Mouse (Mus musculus) hindbrain, postnatal 0 days (tissue): ENCODE measurements around the gene Lingo2. TPM values are rescaled to one million over a fixed set of nuclear protein-coding genes. Genes with fewer than 3 reads are reported as not detected.
A peak's percentile ranks its signal among the peaks of the same experiment; 100 is the strongest.

Source experiments
- ATAC-seq: fragments of 200-750 bp; cut with Nextera tagmentation; 2 replicates; pipeline ENCODE4 v1.8.0; 2017; ENCODE audit warnings: mild to moderate bottlenecking, moderate TSS enrichment, moderate library complexity
- DNase-seq: peaks from one replicate; pipeline ENCODE4 v3.0.0-alpha.2; 2015; ENCODE audit warnings: low spot score
- H3K27ac ChIP-seq: fragments of 300-500 bp; sonication (generic); 2 replicates; pipeline ENCODE4 v1.5.1; 2014; ENCODE audit warnings: mild to moderate bottlenecking
- H3K27me3 ChIP-seq: fragments of 300-500 bp; sonication (generic); 2 replicates; pipeline ENCODE4 v1.6.1; 2014; ENCODE audit warnings: low read length, mixed read lengths; ENCODE audit not compliant: insufficient read depth
- H3K36me3 ChIP-seq: fragments of 300-500 bp; sonication (generic); 2 replicates; pipeline ENCODE4 v1.6.1; 2014; ENCODE audit warnings: low read length, mixed read lengths; ENCODE audit not compliant: insufficient read depth
- H3K4me1 ChIP-seq: fragments of 300-500 bp; sonication (generic); 2 replicates; pipeline ENCODE4 v1.6.1; 2014; ENCODE audit warnings: antibody characterized with exemption, low read length, mixed read lengths; ENCODE audit not compliant: insufficient read depth
- H3K4me2 ChIP-seq: fragments of 300-500 bp; sonication (generic); 2 replicates; pipeline ENCODE4 v1.6.1; 2014; ENCODE audit warnings: low read depth, mild to moderate bottlenecking, low read length, moderate library complexity, mixed read lengths
- H3K4me3 ChIP-seq: fragments of 300-500 bp; sonication (generic); 2 replicates; pipeline ENCODE4 v1.5.1; 2014; ENCODE audit warnings: low read length
- H3K9ac ChIP-seq: fragments of 300-500 bp; sonication (generic); replicated peaks from 2 replicates; pipeline ENCODE4 v1.6.1; 2014; ENCODE audit warnings: mild to moderate bottlenecking, low read length, moderate library complexity, mixed read lengths
- H3K9me3 ChIP-seq: fragments of 300-500 bp; sonication (generic); 2 replicates; pipeline ENCODE4 v1.6.1; 2016; ENCODE audit warnings: low read length, mixed read lengths
- CTCF ChIP-seq: IDR thresholded peaks from 2 replicates; pipeline ENCODE4 v1.5.1; 2016; ENCODE audit warnings: antibody characterized with exemption, control low read depth, low read depth
- WGBS: fragments of 180-500 bp; shearing (Covaris S2); extraction: QIAGEN DNeasy Blood & Tissue Kit; methylation state at CpG from one replicate; pipeline ENCODE4 v1.1.7; 2014; 5-methylcytosine and 5-hydroxymethylcytosine counted together
- polyA plus RNA-seq: library from polyadenylated mRNA; unstranded; fragments of >200 nt; fragmentation: Nextera tagmentation; extraction: Ambion mirVana; gene quantifications from 2 replicates; pipeline ENCODE4 v1.2.1, GENCODE M21; 2015
- total RNA-seq: library from RNA; depleted of rRNA; stranded (reverse); fragments of >200 nt; gene quantifications from 2 replicates; pipeline ENCODE4 v1.2.3, GENCODE M21; 2014

The Lingo2 gene
- total and polyA plus RNA-seq, 2 experiments from 2014 or later: 38.4 to 42.8 TPM

GRCm38 (mm10) chr4:36890810-36891209, 60.7 kb downstream of the Lingo2 start:
- ATAC-seq (no peak), DNase-seq (no peak)
- Histone ChIP-seq H3K36me3 (no peaks in the 10 kb centered on the region), H3K4me1 (no peaks in the 10 kb centered on the region), H3K9ac (no peak overlapping the region), H3K4me2 (no peak overlapping the region), H3K4me3 (no peak overlapping the region), H3K27ac (no peak overlapping the region), H3K27me3 (no peaks in the 10 kb centered on the region), H3K9me3 (no peaks in the 10 kb centered on the region)
- WGBS: 90% methylated on average over 1 of the region's 1 CpGs
- no peak for TF ChIP-seq CTCF

GRCm38 (mm10) chr4:36890365-36890764, 61.2 kb downstream of the Lingo2 start:
- WGBS: 89% methylated on average over 3 of the region's 3 CpGs
- no peaks in the 10 kb centered on the region for H3K9me3 ChIP-seq
- no peak for ATAC-seq
- no peaks in the 10 kb centered on the region for H3K4me1 ChIP-seq
- H3K4me2 ChIP-seq: no peak overlapping the region
- H3K27me3 ChIP-seq: no peaks in the 10 kb centered on the region
- H3K4me3 ChIP-seq: no peak overlapping the region
- H3K27ac ChIP-seq: no peak overlapping the region
- no peaks in the 10 kb centered on the region for H3K36me3 ChIP-seq
- no peak overlapping the region for H3K9ac ChIP-seq
- DNase-seq: no peak
- no peak for TF ChIP-seq CTCF

- DNase-seq (no peak), ATAC-seq (no peak)
- no peak for TF ChIP-seq CTCF
- H3K4me1 ChIP-seq: no peaks in the 10 kb centered on the region
- no peaks in the 10 kb centered on the region for H3K9me3 ChIP-seq
- no peak overlapping the region for H3K27ac ChIP-seq
- H3K4me2 ChIP-seq: no peak overlapping the region
- H3K27me3 ChIP-seq: no peaks in the 10 kb centered on the region
- no peaks in the 10 kb centered on the region for H3K36me3 ChIP-seq
- no peak overlapping the region for H3K4me3 ChIP-seq
- no peak overlapping the region for H3K9ac ChIP-seq
Observed at GRCm38 (mm10) chr4:36874781-36875180, 76.8 kb downstream of the Lingo2 start.

- no peak for TF ChIP-seq CTCF
- Histone ChIP-seq H3K4me2 (no peak overlapping the region), H3K4me3 (no peak overlapping the region), H3K27me3 (no peaks in the 10 kb centered on the region), H3K9me3 (peaks cover 2% of the 10 kb centered on the region; the same call in 1 of the 2 replicates), H3K27ac (no peak overlapping the region), H3K9ac (no peak overlapping the region), H3K36me3 (no peaks in the 10 kb centered on the region), H3K4me1 (no peaks in the 10 kb centered on the region)
- no peak for DNase-seq
- ATAC-seq: no peak
Observed at GRCm38 (mm10) chr4:36824982-36825381, 126.6 kb downstream of the Lingo2 start.

GRCm38 (mm10) chr4:36821914-36822313, 129.6 kb downstream of the Lingo2 start:
- Histone ChIP-seq H3K27me3 (no peaks in the 10 kb centered on the region), H3K9ac (no peak overlapping the region), H3K4me2 (no peak overlapping the region), H3K9me3 (no peaks in the 10 kb centered on the region), H3K4me1 (no peaks in the 10 kb centered on the region), H3K36me3 (no peaks in the 10 kb centered on the region), H3K4me3 (no peak overlapping the region), H3K27ac (no peak overlapping the region)
- no peak for TF ChIP-seq CTCF
- DNase-seq (no peak), ATAC-seq (no peak)

GRCm38 (mm10) chr4:36775088-36775487, 176.5 kb downstream of the Lingo2 start:
- Histone ChIP-seq H3K36me3 (no peaks in the 10 kb centered on the region), H3K27ac (no peak overlapping the region), H3K4me2 (no peak overlapping the region), H3K9me3 (no peaks in the 10 kb centered on the region), H3K27me3 (no peaks in the 10 kb centered on the region), H3K9ac (no peak overlapping the region), H3K4me1 (no peaks in the 10 kb centered on the region), H3K4me3 (no peak overlapping the region)
- no peak for ATAC-seq
- TF ChIP-seq CTCF: no peak
- no peak for DNase-seq
- WGBS: 89% methylated on average over 4 of the region's 4 CpGs

GRCm38 (mm10) chr4:36730691-36731090, 220.9 kb downstream of the Lingo2 start:
- no peak for ATAC-seq
- no peak overlapping the region for H3K4me2 ChIP-seq
- no peak overlapping the region for H3K9ac ChIP-seq
- H3K27me3 ChIP-seq: no peaks in the 10 kb centered on the region
- TF ChIP-seq CTCF: no peak
- WGBS: 58% methylated on average over 2 of the region's 2 CpGs
- H3K36me3 ChIP-seq: no peaks in the 10 kb centered on the region
- H3K4me1 ChIP-seq: no peaks in the 10 kb centered on the region
- no peak overlapping the region for H3K4me3 ChIP-seq
- H3K27ac ChIP-seq: no peak overlapping the region
- no peaks in the 10 kb centered on the region for H3K9me3 ChIP-seq
- peak; percentile 12 for DNase-seq
